Mouse (Mus musculus): Measurements from ENCODE around the gene Ripk1.

GRCm38 (mm10) chr13:34043716-34044393 lies 41.7 kb downstream of the Ripk1 start:
- TF ChIP-seq CTCF (IDR thresholded peaks at IDR 0.05; ENCODE audit: control insufficient read depth, insufficient read depth, insufficient read length) (no peak), MYOD1 (IDR thresholded peaks at IDR 0.05; ENCODE audit: control insufficient read depth, insufficient read length, low read depth) (no peak), CEBPB (IDR thresholded peaks at IDR 0.05; ENCODE audit: low read depth) (no peak), USF1 (IDR thresholded peaks at IDR 0.05; ENCODE audit: low read depth) (no peak)

All from C2C12 (cell line).